Mouse (Mus musculus) stomach, embryonic 15.5 days (tissue): ENCODE data around the gene Ppp2r2c. TPM values are rescaled to one million over a fixed set of nuclear protein-coding genes. Genes with fewer than 3 reads are reported as not detected.

Source experiments
- ATAC-seq: fragments of 200-750 bp; cut with Nextera tagmentation; 2 replicates; pipeline ENCODE4 v1.8.0; 2017; ENCODE audit warnings: low read depth, moderate number of reproducible peaks, moderate TSS enrichment; ENCODE audit not compliant: insufficient read depth, low FRiP score
- H3K27ac ChIP-seq: fragments of 300-500 bp; sonication (generic); 2 replicates; pipeline ENCODE4 v1.5.1; 2015; ENCODE audit warnings: mild to moderate bottlenecking, inconsistent platforms
- H3K27me3 ChIP-seq: fragments of 300-500 bp; sonication (generic); replicated peaks from 2 replicates; pipeline ENCODE4 v1.6.1; 2015; ENCODE audit warnings: inconsistent platforms
- H3K36me3 ChIP-seq: fragments of 300-500 bp; sonication (generic); 2 replicates; pipeline ENCODE4 v1.6.1; 2015; ENCODE audit warnings: inconsistent platforms
- H3K4me1 ChIP-seq: fragments of 300-500 bp; sonication (generic); 2 replicates; pipeline ENCODE4 v1.6.1; 2015; ENCODE audit warnings: inconsistent platforms
- H3K4me2 ChIP-seq: fragments of 300-500 bp; sonication (generic); 2 replicates; pipeline ENCODE4 v1.6.1; 2015; ENCODE audit warnings: mild to moderate bottlenecking, inconsistent platforms
- H3K4me3 ChIP-seq: fragments of 300-500 bp; sonication (generic); replicated peaks from 2 replicates; pipeline ENCODE4 v1.5.1; 2015; ENCODE audit warnings: inconsistent platforms
- H3K9ac ChIP-seq: fragments of 300-500 bp; sonication (generic); 2 replicates; pipeline ENCODE4 v1.6.1; 2015; ENCODE audit warnings: inconsistent platforms
- H3K9me3 ChIP-seq: fragments of 300-500 bp; sonication (generic); 2 replicates; pipeline ENCODE4 v1.6.1; 2016; ENCODE audit warnings: inconsistent platforms
- WGBS: fragments of 180-500 bp; shearing (Covaris S2); methylation state at CpG from one replicate; pipeline ENCODE4 v1.1.7; 2015; 5-methylcytosine and 5-hydroxymethylcytosine counted together
- polyA plus RNA-seq: library from polyadenylated mRNA; unstranded; fragments of >200 nt; fragmentation: Nextera tagmentation; extraction: Ambion mirVana; gene quantifications from 2 replicates; pipeline ENCODE4 v1.2.1, GENCODE M21; 2015

Ppp2r2c gene
- polyA plus RNA-seq, 1 experiment from 2014 or later, result 1.1 TPM

DNA sequence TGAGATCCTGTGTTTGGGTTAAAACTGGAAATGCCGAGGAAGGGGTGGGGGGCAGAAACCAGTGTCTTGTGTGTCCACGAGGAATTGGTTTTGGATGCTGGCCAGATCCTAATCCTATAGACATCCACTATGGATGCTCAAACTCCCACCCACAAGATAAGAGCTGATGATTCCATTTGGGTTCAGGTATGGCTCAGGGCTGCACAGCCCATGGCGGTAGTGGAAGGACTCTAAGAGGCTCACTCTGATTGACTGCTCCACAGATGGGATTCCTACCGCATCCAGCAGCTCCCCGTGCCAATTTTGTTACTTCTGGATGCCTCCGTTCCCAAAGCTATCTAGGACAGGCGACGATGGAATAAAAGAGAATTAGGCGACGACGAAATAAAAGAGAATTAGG lies 20.6 kb downstream of the Ppp2r2c start:
- no peak overlapping the region for H3K27ac ChIP-seq
- H3K36me3 ChIP-seq, result no peaks in the 10 kb centered on the region
- H3K9me3 ChIP-seq, result no peaks in the 10 kb centered on the region
- H3K4me3 ChIP-seq, result no peak overlapping the region
- ATAC-seq, result no peak
- WGBS, result 85% methylated on average over 11 of the region's 11 CpGs
- H3K4me1 ChIP-seq, result no peaks in the 10 kb centered on the region
- H3K4me2 ChIP-seq, result no peak overlapping the region
- H3K9ac ChIP-seq, result no peak overlapping the region
- no peaks in the 10 kb centered on the region for H3K27me3 ChIP-seq

DNA sequence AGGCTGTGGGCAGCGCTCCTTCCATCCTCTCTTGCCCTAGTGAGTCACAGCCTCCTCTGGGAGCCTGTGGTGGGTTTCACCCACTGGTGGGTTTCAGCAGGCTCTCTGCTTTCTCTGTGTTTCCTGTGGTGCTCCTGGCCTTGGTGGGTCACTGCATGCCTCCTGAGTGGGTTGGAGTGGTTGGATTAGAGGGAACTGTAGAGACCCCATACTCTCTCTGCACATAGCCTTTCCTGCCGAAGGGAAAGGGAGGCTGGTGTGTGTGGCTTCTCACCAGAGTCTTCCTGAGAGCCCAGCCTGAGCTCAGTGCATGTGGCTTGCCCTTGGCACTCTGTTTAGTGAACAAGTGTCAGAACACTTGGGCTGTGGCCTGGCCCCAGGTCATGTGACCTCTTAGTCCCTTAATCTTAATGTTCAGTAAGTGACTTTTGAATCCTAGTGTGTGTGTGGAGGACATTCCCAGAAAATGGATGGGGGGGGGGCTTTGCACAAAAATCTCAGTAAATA lies 21.1 kb downstream of the Ppp2r2c start:
- Histone ChIP-seq H3K27me3 (no peaks in the 10 kb centered on the region), H3K9me3 (no peaks in the 10 kb centered on the region), H3K4me3 (no peak overlapping the region), H3K36me3 (no peaks in the 10 kb centered on the region), H3K27ac (no peak overlapping the region), H3K4me2 (no peak overlapping the region), H3K4me1 (no peaks in the 10 kb centered on the region), H3K9ac (no peak overlapping the region)
- WGBS, result 85% methylated on average over 2 of the region's 2 CpGs
- no peak for ATAC-seq

GRCm38 (mm10) chr5:36890794-36891193 lies 22.5 kb downstream of the Ppp2r2c start:
- Histone ChIP-seq H3K36me3 (no peaks in the 10 kb centered on the region), H3K4me1 (no peaks in the 10 kb centered on the region), H3K4me3 (no peak overlapping the region), H3K27me3 (no peaks in the 10 kb centered on the region), H3K4me2 (no peak overlapping the region), H3K27ac (no peak overlapping the region), H3K9me3 (no peaks in the 10 kb centered on the region), H3K9ac (no peak overlapping the region)
- 26% methylated on average over 9 of the region's 9 CpGs for WGBS
- no peak for ATAC-seq

- ATAC-seq, result no peak
- H3K27ac ChIP-seq, result no peak overlapping the region
- no peaks in the 10 kb centered on the region for H3K27me3 ChIP-seq
- no peak overlapping the region for H3K9ac ChIP-seq
- no peak overlapping the region for H3K4me2 ChIP-seq
- no peaks in the 10 kb centered on the region for H3K4me1 ChIP-seq
- H3K36me3 ChIP-seq, result no peaks in the 10 kb centered on the region
- 49% methylated on average over 4 of the region's 4 CpGs for WGBS
- H3K9me3 ChIP-seq, result no peaks in the 10 kb centered on the region
- no peak overlapping the region for H3K4me3 ChIP-seq
Observed at GRCm38 (mm10) chr5:36891793-36892470, 23.6 kb downstream of the Ppp2r2c start.

- Histone ChIP-seq H3K4me2 (no peak overlapping the region), H3K9ac (no peak overlapping the region), H3K27me3 (no peaks in the 10 kb centered on the region), H3K4me1 (no peaks in the 10 kb centered on the region), H3K36me3 (no peaks in the 10 kb centered on the region), H3K27ac (no peak overlapping the region), H3K4me3 (no peak overlapping the region), H3K9me3 (no peaks in the 10 kb centered on the region)
- no peak for ATAC-seq
- WGBS, result 76% methylated on average over 9 of the region's 9 CpGs
Observed at GRCm38 (mm10) chr5:36893263-36893662, 24.9 kb downstream of the Ppp2r2c start.

DNA sequence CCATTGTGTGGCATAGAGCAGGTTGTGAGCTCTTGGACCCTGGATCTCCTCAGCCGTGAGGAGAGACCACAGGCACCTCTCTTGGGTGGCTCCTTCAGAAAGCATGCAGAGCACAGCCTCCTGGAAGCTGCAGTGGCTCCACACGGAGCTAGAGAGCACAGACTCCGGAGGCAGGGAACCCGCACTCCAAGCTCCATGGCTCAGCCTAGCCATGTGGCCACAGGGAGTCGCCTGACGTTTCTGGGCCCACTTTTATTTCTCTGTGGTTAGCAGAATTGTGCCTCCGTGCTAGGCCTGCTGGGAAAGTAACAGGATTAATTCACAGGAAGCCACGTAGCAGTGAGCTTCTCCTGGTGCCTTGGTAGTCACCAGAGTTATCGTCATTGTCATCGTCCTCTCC lies 25.8 kb downstream of the Ppp2r2c start:
- no peak for ATAC-seq
- H3K27me3 ChIP-seq, result no peaks in the 10 kb centered on the region
- no peak overlapping the region for H3K27ac ChIP-seq
- no peaks in the 10 kb centered on the region for H3K36me3 ChIP-seq
- no peaks in the 10 kb centered on the region for H3K9me3 ChIP-seq
- whole genome bisulfite sequencing, result 63% methylated on average over 10 of the region's 10 CpGs
- H3K4me2 ChIP-seq, result no peak overlapping the region
- no peak overlapping the region for H3K9ac ChIP-seq
- no peaks in the 10 kb centered on the region for H3K4me1 ChIP-seq
- H3K4me3 ChIP-seq, result no peak overlapping the region

- Histone ChIP-seq H3K9me3 (no peaks in the 10 kb centered on the region), H3K4me1 (no peaks in the 10 kb centered on the region), H3K4me2 (no peak overlapping the region), H3K27ac (no peak overlapping the region), H3K4me3 (no peak overlapping the region), H3K9ac (no peak overlapping the region), H3K27me3 (no peaks in the 10 kb centered on the region), H3K36me3 (no peaks in the 10 kb centered on the region)
- WGBS, result 70% methylated on average over 6 of the region's 6 CpGs
- ATAC-seq, result no peak
Observed at GRCm38 (mm10) chr5:36894604-36895368, 26.5 kb downstream of the Ppp2r2c start.

DNA sequence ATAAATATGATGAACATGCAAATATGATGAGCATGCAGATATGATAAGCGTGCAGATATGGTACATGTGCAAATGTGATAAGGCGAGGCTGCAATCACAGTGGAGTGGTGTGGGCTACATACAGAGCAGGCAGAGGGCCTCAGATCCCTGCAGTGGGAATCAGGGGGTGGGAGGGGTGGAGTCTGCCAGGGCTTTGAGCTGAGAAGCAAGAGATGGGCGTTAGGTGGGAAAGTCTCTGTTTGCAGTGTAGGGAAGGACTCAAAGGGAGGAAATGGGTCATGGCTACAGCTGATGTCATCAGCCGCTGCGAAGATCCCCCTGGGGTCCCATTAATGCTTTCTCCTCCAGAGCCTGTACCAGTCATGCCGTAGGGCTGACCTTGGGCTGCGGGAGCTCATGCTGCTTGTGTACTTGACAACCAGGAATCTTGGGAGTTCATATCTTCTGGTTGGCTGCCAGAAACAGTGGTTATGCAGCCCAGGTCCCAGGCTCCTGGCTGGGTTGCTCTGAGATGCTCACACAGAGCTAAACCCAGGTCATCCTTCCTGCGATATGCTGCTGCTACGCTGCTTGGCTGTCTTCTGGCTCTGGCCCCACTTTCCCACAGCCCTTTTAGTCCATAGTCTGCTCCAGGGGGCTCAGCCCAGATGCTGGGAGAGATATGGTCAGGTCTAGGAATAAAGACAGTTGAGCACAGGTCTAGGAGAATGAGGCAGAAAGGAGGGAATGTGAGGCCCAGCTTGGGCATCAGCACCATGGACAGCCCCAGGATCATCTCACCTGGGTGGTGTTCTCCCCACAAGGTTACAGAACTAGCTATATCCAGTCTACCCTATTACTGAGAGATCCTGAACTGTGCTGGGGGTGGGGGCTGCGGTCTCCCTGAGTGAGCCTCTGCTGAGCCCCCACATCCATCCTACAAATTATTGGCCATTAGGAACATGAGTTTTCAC lies 27.6 kb downstream of the Ppp2r2c start:
- Histone ChIP-seq H3K27ac (no peak overlapping the region), H3K36me3 (no peaks in the 10 kb centered on the region), H3K4me1 (peaks cover 3% of the 10 kb centered on the region; the same call in 1 of the 2 replicates), H3K4me2 (no peak overlapping the region), H3K9ac (no peak overlapping the region), H3K9me3 (no peaks in the 10 kb centered on the region), H3K27me3 (no peaks in the 10 kb centered on the region), H3K4me3 (no peak overlapping the region)
- 78% methylated on average over 10 of the region's 10 CpGs for WGBS
- no peak for ATAC-seq

DNA sequence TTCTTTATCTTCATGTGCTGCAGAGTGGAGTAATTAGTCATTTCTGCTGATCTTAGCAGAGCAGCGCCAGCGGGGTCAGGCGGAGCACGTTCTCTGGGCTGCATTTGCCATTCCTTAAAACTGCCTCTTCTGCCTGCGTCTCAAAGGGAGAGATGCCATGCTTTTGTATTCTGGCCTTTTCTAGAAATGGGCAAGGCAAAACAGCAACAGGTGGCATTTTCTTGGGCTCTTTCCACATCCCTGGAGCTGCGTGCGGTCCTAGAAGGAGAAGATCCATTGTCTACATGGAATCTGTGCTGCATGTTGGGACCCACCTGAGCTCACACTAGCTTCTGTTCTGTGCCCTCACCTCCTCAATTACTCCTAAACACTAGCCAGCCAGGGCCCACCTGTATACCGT lies 29.7 kb downstream of the Ppp2r2c start:
- Histone ChIP-seq H3K9ac (no peak overlapping the region), H3K36me3 (no peaks in the 10 kb centered on the region), H3K27ac (no peak overlapping the region), H3K27me3 (no peaks in the 10 kb centered on the region), H3K9me3 (no peaks in the 10 kb centered on the region), H3K4me1 (peaks cover 3% of the 10 kb centered on the region; the same call in 1 of the 2 replicates), H3K4me2 (no peak overlapping the region), H3K4me3 (no peak overlapping the region)
- no peak for ATAC-seq
- 78% methylated on average over 8 of the region's 8 CpGs for WGBS

GRCm38 (mm10) chr5:36898415-36899109 lies 30.2 kb downstream of the Ppp2r2c start:
- Histone ChIP-seq H3K4me3 (no peak overlapping the region), H3K4me1 (peaks cover 3% of the 10 kb centered on the region; the same call in 1 of the 2 replicates), H3K36me3 (no peaks in the 10 kb centered on the region), H3K9me3 (no peaks in the 10 kb centered on the region), H3K27me3 (no peaks in the 10 kb centered on the region), H3K9ac (no peak overlapping the region), H3K27ac (no peak overlapping the region), H3K4me2 (no peak overlapping the region)
- ATAC-seq, result no peak
- WGBS, result 73% methylated on average over 11 of the region's 11 CpGs

DNA sequence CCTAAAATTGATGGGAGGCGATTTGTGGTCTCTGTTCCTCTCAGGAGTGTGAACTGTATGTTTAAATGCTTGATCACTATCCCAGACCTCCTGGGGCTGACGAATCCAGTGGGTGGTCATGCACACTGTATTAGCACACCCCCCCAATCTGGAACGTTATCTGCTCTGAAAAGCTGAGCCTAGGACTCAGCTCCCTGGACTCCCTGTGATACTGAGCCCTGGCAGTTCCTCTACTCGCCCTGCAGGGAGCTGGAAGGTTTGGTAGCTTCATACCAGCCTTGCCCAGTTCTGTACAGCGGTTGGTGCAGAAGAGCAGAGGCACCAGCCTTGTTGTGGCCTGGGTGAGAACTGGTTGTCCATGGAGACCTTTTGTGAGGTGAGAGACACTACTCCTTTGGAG lies 31.1 kb downstream of the Ppp2r2c start:
- peaks cover 3% of the 10 kb centered on the region; the same call in 1 of the 2 replicates for H3K4me1 ChIP-seq
- H3K9ac ChIP-seq, result no peak overlapping the region
- H3K27ac ChIP-seq, result no peak overlapping the region
- H3K4me2 ChIP-seq, result no peak overlapping the region
- H3K4me3 ChIP-seq, result no peak overlapping the region
- H3K36me3 ChIP-seq, result no peaks in the 10 kb centered on the region
- no peaks in the 10 kb centered on the region for H3K27me3 ChIP-seq
- H3K9me3 ChIP-seq, result no peaks in the 10 kb centered on the region
- no peak for ATAC-seq
- 68% methylated on average over 5 of the region's 5 CpGs for WGBS
